Mouse (Mus musculus) ES-E14 (cell line): ENCODE results near the gene Abtb1. TPM values are rescaled to one million over a fixed set of nuclear protein-coding genes. Genes with fewer than 3 reads are reported as not detected.

Experiments used
- DNase-seq: peaks from one replicate; pipeline ENCODE4 v3.0.0-alpha.2; 2013; ENCODE audit warnings: low read depth, low spot score
- H3K27ac ChIP-seq: 2 replicates; pipeline ENCODE4 v1.5.1; 2012; ENCODE audit warnings: low read depth, mild to moderate bottlenecking, low read length, moderate library complexity, mixed read lengths; ENCODE audit not compliant: poor library complexity, insufficient read depth, severe bottlenecking
- H3K36me3 ChIP-seq: 2 replicates; pipeline ENCODE4 v1.6.1; 2012; ENCODE audit warnings: mild to moderate bottlenecking, low read length, moderate library complexity, mixed read lengths; ENCODE audit not compliant: control insufficient read depth, poor library complexity, insufficient read depth, severe bottlenecking
- H3K4me1 ChIP-seq, 2 experiments: fragments of 150-350 bp in 1 of 2; sonication (generic) in 1 of 2; 2 replicates each; pipeline ENCODE4 v1.6.1; 2012; ENCODE audit warnings: low read length in 2 of 2, mild to moderate bottlenecking in 1 of 2, mixed read lengths in 1 of 2; ENCODE audit not compliant: control insufficient read depth in 2 of 2, insufficient read depth in 2 of 2, poor library complexity in 1 of 2
- H3K4me3 ChIP-seq, 2 experiments: fragments of 150-350 bp in 1 of 2; sonication (generic) in 1 of 2; 2 replicates each; pipeline ENCODE4 v1.5.1; 2012; ENCODE audit warnings: low read length in 2 of 2, low read depth in 1 of 2, mild to moderate bottlenecking in 1 of 2, mixed read lengths in 1 of 2; ENCODE audit not compliant: insufficient read depth in 1 of 2, poor library complexity in 1 of 2, severe bottlenecking in 1 of 2
- H3K9ac ChIP-seq: 2 replicates; pipeline ENCODE4 v1.6.1; 2012; ENCODE audit warnings: low read depth, mild to moderate bottlenecking, low read length, mixed read lengths; ENCODE audit not compliant: poor library complexity, insufficient read depth, severe bottlenecking
- H3K9me3 ChIP-seq: fragments of 150-350 bp; sonication (generic); 2 replicates; pipeline ENCODE4 v1.6.1; 2012; ENCODE audit warnings: low read depth, mild to moderate bottlenecking, low read length; ENCODE audit not compliant: control insufficient read depth, insufficient read depth
- CHD2 ChIP-seq: IDR thresholded peaks from 2 replicates; pipeline ENCODE4 v1.6.1; 2014; ENCODE audit warnings: mild to moderate bottlenecking, low read depth, low read length, inconsistent platforms
- HCFC1 ChIP-seq: IDR thresholded peaks from 2 replicates; pipeline ENCODE4 v1.6.1; 2012; ENCODE audit warnings: low read length, inconsistent platforms, borderline replicate concordance; ENCODE audit not compliant: insufficient read depth
- MAFK ChIP-seq: IDR thresholded peaks from 2 replicates; pipeline ENCODE4 v1.6.1; 2014; ENCODE audit warnings: mild to moderate bottlenecking, low read depth, low read length, inconsistent platforms; ENCODE audit not compliant: insufficient read depth
- ZC3H11A ChIP-seq: IDR thresholded peaks from 2 replicates; pipeline ENCODE4 v1.6.1; 2012; ENCODE audit warnings: low read depth, mild to moderate bottlenecking, inconsistent platforms, low read length, borderline replicate concordance
- ZNF384 ChIP-seq: IDR thresholded peaks from 2 replicates; pipeline ENCODE4 v1.6.1; 2012; ENCODE audit warnings: low read depth, low read length, inconsistent platforms
- in situ Hi-C, 2 experiments: fragments of 600-800 bp; cut with MboI; formaldehyde crosslinking; loops; one replicate each; pipeline ENCODE4 v1.15.1; 2025; ENCODE audit warnings: low sequenced_read_pairs in 2 of 2, inconsistent platforms in 1 of 2; ENCODE audit not compliant: unreplicated experiment in 2 of 2
- total RNA-seq: library from RNA; depleted of rRNA; stranded (reverse); fragments of 300-350 nt; gene quantifications from 2 replicates; pipeline ENCODE4 v1.2.3, GENCODE M21; 2012; rRNA removed

Abtb1 gene
- total RNA-seq, 1 experiment: 33.0 TPM

GRCm38 (mm10) chr6:88791299-88791698 lies 50.5 kb downstream of the Abtb1 start:
- in situ Hi-C loops: no loop called here
- H3K4me1 ChIP-seq: 0 out of 4 replicates have a peak, but pooled peaks cover 0 to 2% of the 10 kb centered on the region in 2 experiments
- no peak overlapping the region for H3K4me3 ChIP-seq
- H3K9me3 ChIP-seq: no peaks in the 10 kb centered on the region
- no peak for DNase-seq
- H3K27ac ChIP-seq: no peak overlapping the region
- H3K36me3 ChIP-seq: no peaks in the 10 kb centered on the region
- TF ChIP-seq ZC3H11A (no peak), CHD2 (no peak), MAFK (no peak), ZNF384 (no peak)
- H3K9ac ChIP-seq: no peak overlapping the region

DNA sequence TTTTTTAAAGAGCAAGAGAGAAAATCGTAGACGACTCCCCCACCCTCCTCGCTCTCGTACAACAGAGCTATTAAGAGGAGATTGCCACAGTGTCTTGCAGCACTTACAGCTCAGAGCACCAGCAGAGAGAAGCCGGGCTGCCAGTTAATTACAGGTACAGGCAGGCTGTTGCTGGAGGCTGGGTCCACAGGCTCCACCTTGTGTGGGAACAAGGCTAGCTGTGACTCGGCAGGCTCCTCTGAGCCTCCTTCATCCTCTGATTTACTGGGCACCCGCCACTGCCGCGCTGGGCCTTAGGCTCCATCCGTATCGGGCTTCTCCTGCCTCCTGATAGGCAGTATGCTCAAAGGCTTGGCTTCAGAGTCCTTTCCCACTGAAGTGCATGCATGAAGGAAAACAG lies 53.6 kb downstream of the Abtb1 start:
- TF ChIP-seq HCFC1: no peak
- DNase-seq: no peak
- Histone ChIP-seq H3K4me1 (peaks cover 0 to 5% of the 10 kb centered on the region in 2 experiments; a peak in 1 of 4 replicates), H3K4me3 (no peak overlapping the region), H3K9ac (no peak overlapping the region), H3K9me3 (no peaks in the 10 kb centered on the region), H3K27ac (no peak overlapping the region), H3K36me3 (no peaks in the 10 kb centered on the region)
- in situ Hi-C loops: no loop called here

DNA sequence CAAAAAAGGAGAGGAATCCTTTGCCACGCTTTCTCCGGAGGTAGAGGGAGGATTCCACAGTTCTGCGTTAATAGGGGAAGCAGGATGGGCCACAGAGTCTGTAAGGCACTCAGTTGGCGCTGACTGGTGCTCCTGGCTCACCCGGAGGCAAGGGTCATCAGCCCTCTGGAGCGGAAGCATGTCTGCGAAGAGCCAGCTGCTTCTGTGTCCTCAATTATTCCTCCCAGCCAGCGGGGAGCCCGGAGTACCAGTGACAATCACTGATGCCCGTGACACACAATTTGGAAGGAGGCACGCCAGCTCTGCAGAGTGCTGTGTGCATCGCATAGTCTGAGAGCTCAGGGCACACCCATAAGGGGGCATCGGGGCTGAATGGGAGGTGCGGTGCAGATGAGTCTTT lies 54.3 kb downstream of the Abtb1 start:
- Histone ChIP-seq H3K27ac (no peak overlapping the region), H3K36me3 (no peaks in the 10 kb centered on the region), H3K9me3 (no peaks in the 10 kb centered on the region), H3K9ac (no peak overlapping the region), H3K4me1 (peaks cover 4 to 6% of the 10 kb centered on the region in 2 experiments; a peak in 1 of 4 replicates), H3K4me3 (no peak overlapping the region)
- in situ Hi-C loops: no loop called here
- TF ChIP-seq ZNF384: no peak
- no peak for TF ChIP-seq HCFC1
- no peak for TF ChIP-seq CHD2
- TF ChIP-seq ZC3H11A: no peak
- TF ChIP-seq MAFK: no peak
- DNase-seq: no peak

- TF ChIP-seq ZNF384: no peak
- TF ChIP-seq MAFK: no peak
- no peak for TF ChIP-seq ZC3H11A
- no peak for TF ChIP-seq CHD2
- no peak for TF ChIP-seq HCFC1
- Histone ChIP-seq H3K9me3 (no peaks in the 10 kb centered on the region), H3K4me1 (peaks cover 4 to 8% of the 10 kb centered on the region in 2 experiments; a peak in 2 of 4 replicates), H3K4me3 (no peak overlapping the region), H3K27ac (no peak overlapping the region), H3K36me3 (no peaks in the 10 kb centered on the region), H3K9ac (no peak overlapping the region)
- in situ Hi-C loops: no loop called here
- no peak for DNase-seq
Measured at GRCm38 (mm10) chr6:88786732-88787445, 54.9 kb downstream of the Abtb1 start.

Other genes with a start within 250 kb of the Abtb1 start
- 0.09 and 0.11 TPM in 2 replicates for gene Kbtbd12, start 204.0 kb downstream of the Abtb1 start, total RNA-seq
- gene Mgll, start 117.6 kb downstream of the Abtb1 start, total RNA-seq: 7.8 and 8.4 TPM in 2 replicates
- gene Podxl2, start 33.1 kb upstream of the Abtb1 start, total RNA-seq: 5.0 and 5.7 TPM in 2 replicates
- 222 and 237 TPM in 2 replicates for gene Mcm2, start 56.8 kb upstream of the Abtb1 start, total RNA-seq
- gene Tpra1, start 60.3 kb upstream of the Abtb1 start, total RNA-seq: 31.0 and 67.2 TPM in 2 replicates